20 mouse cellular contexts compared by ENCODE assay signal in the genomic region with DNA sequence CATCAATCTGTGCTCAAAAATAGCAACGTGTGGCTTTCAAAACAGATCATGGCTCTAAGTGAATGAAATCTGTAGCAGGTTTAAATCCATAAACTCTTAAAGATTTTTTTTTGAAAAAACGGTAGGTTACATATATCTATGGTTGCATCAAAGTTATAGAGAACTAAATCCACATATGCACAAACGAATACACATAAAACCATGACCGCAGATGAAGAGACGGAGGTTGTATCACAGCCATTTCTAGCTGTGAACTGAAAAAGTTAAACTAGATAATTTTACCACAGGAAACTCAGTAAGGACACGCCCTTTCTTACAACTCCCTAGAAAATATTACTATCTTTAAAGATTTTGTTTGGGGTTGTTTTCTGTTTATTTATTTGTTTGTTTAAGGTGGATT. TPM values are rescaled to one million over a fixed set of nuclear protein-coding genes. Genes with fewer than 3 reads are reported as not detected.
DNase-seq lines count a peak whose midpoint lies in the region; ATAC-seq lines count a peak whose summit lies in the region.
"Had no signal": no experiment of that assay in that cellular context is flagged by ENCODE, and none has a peak within 500 bp of the region (broad histone marks: within the 10 kb centered on the region; RNA-seq: fewer than 3 reads in every experiment).

No protein-coding gene starts in this region.

- peak; percentile 13 for ATAC-seq in CD4-positive, CD25-positive, alpha-beta regulatory T cell, adult 4 months
- ATAC-seq in inflammation-experienced regulatory T-cells, adult 6 months: peak; percentile 15
- ATAC-seq: forebrain, embryonic 15.5 days; hindbrain, postnatal 0 days; intestine, postnatal 0 days had no signal

- DNase-seq in MEL-GATA-1-ER (ENCODE audit: extremely low read depth, low read depth) (peak; percentile 39), adipocyte (ENCODE audit: low spot score) (no peak)
- DNase-seq in embryo, embryonic 11 days: no peak
- no peak for DNase-seq in cerebellum, adult 18-20 months
- no peak for DNase-seq in retina, embryonic 14.5 days (ENCODE audit: low spot score)
- DNase-seq: adrenal gland, adult 2 months; adrenal gland, postnatal 14 days; cerebellum, adult 11-12 months; cerebellum, adult 9-10 months; cerebellum, postnatal 14 days; gastrocnemius, postnatal 25 days; heart, adult 18-20 months; heart, postnatal 14 days; heart, postnatal 4 days; kidney, adult 2 months had no signal

RNA-seq across cellular contexts. Expression of a gene that starts 16.7 kb away (rescaled TPM):
- polyA plus RNA-seq in CD4-positive, CD25-positive, alpha-beta regulatory T cell, adult 4 months (2017; shearing (Covaris generic)): 1 to 10 TPM; 4.2 to 4.3 TPM
- 1 to 10 TPM; 5.5 to 8.2 (median 5.8) TPM for polyA plus RNA-seq in inflammation-experienced regulatory T-cells, adult 6 months (2017; shearing (Covaris generic))

RNA-seq across cellular contexts. Expression of a gene that starts 44.2 kb away (rescaled TPM):
- 10 to 100 TPM; 15.1 to 24.4 TPM for polyA plus RNA-seq in CD4-positive, CD25-positive, alpha-beta regulatory T cell, adult 4 months (2017; shearing (Covaris generic))
- polyA plus RNA-seq in inflammation-experienced regulatory T-cells, adult 6 months (2017; shearing (Covaris generic)): 10 to 100 TPM; 15.3 to 18.8 (median 17.0) TPM
